Mouse (Mus musculus) neural tube, embryonic 12.5 days (tissue): ENCODE measurements at regions not wholly inside any gene's neighbourhood (a gene's known extent, or its start where the extent isn't known, plus 50 kb on each side); places are given as distances from the start of the nearest gene placed in this dataset.

Source experiments
- ATAC-seq: fragments of 200-750 bp; cut with Nextera tagmentation; 2 replicates; pipeline ENCODE4 v1.8.0; 2017; ENCODE audit warnings: low read depth, mild to moderate bottlenecking, moderate TSS enrichment, moderate library complexity; ENCODE audit not compliant: low FRiP score
- H3K27ac ChIP-seq: fragments of 300-500 bp; sonication (generic); 2 replicates; pipeline ENCODE4 v1.5.1; 2016
- H3K27me3 ChIP-seq: fragments of 300-500 bp; sonication (generic); replicated peaks from 2 replicates; pipeline ENCODE4 v1.6.1; 2016; ENCODE audit warnings: mild to moderate bottlenecking
- H3K36me3 ChIP-seq: fragments of 300-500 bp; sonication (generic); 2 replicates; pipeline ENCODE4 v1.6.1; 2016; ENCODE audit warnings: mild to moderate bottlenecking
- H3K4me1 ChIP-seq: fragments of 300-500 bp; sonication (generic); 2 replicates; pipeline ENCODE4 v1.6.1; 2016
- H3K4me2 ChIP-seq: fragments of 300-500 bp; sonication (generic); replicated peaks from 2 replicates; pipeline ENCODE4 v1.6.1; 2016; ENCODE audit warnings: mild to moderate bottlenecking
- H3K4me3 ChIP-seq: fragments of 300-500 bp; sonication (generic); 2 replicates; pipeline ENCODE4 v1.5.1; 2016
- H3K9ac ChIP-seq: fragments of 300-500 bp; sonication (generic); 2 replicates; pipeline ENCODE4 v1.6.1; 2016; ENCODE audit warnings: mild to moderate bottlenecking
- H3K9me3 ChIP-seq: fragments of 300-500 bp; sonication (generic); 2 replicates; pipeline ENCODE4 v1.6.1; 2016; ENCODE audit warnings: mild to moderate bottlenecking
- WGBS: fragments of 180-500 bp; shearing (Covaris S2); methylation state at CpG from one replicate; pipeline ENCODE4 v1.1.7; 2016; 5-methylcytosine and 5-hydroxymethylcytosine counted together

DNA sequence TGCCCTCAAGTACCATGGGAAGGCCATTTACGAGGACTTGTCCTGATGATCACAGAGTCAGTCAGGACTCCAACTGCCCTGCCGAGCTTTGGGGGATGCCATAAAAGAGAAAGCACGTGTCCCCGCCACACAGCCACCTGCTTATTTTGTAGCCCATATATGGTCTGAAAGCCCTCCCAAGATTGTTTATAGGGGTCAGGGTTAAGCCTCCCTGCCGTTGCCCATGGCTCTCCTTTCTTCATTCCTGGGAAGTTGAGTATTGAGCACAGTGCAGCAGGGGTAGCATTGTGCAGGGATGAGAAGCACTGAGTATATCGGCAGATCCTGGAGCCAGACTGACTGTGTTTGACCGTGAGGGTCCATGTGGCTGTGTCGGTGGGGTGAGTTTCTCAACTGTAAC lies 76.4 kb downstream of the Ackr3 start:
- 35% methylated on average over 8 of the region's 8 CpGs for WGBS
- no peaks in the 10 kb centered on the region for H3K36me3 ChIP-seq
- H3K27me3 ChIP-seq = no peaks in the 10 kb centered on the region; the same call in 1 of the 2 replicates
- ATAC-seq = no peak
- peaks cover 24% of the 10 kb centered on the region for H3K4me1 ChIP-seq
- H3K9me3 ChIP-seq = no peaks in the 10 kb centered on the region
- H3K4me3 ChIP-seq = no peak overlapping the region
- no peak overlapping the region for H3K9ac ChIP-seq
- H3K27ac ChIP-seq = no peak overlapping the region
- no peak overlapping the region for H3K4me2 ChIP-seq

DNA sequence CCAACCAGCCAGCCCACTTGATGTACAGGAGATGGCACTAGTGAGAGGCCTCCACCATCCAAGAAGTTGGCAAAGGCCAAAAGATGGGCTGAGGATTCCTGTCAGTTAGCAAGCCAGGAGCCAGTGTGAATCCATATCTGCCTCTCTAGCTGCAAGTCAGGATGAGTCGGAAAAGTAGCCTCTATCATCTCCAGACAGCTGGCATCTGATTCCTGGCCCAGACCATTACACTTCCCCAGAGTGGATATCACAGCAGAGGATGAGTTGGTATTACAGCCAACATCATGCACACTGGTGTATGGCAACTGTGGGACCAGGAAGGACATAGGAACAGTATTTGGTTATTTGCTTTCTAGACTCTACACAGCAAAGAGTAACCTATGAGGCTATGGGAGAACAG lies 77.5 kb downstream of the Ackr3 start:
- ATAC-seq = no peak
- WGBS = 100% methylated on average over 1 of the region's 1 CpGs
- Histone ChIP-seq H3K4me2 (no peak overlapping the region), H3K9ac (no peak overlapping the region), H3K27ac (no peak overlapping the region), H3K27me3 (no peaks in the 10 kb centered on the region), H3K4me3 (no peak overlapping the region), H3K36me3 (no peaks in the 10 kb centered on the region), H3K4me1 (peaks cover 30% of the 10 kb centered on the region), H3K9me3 (no peaks in the 10 kb centered on the region)

DNA sequence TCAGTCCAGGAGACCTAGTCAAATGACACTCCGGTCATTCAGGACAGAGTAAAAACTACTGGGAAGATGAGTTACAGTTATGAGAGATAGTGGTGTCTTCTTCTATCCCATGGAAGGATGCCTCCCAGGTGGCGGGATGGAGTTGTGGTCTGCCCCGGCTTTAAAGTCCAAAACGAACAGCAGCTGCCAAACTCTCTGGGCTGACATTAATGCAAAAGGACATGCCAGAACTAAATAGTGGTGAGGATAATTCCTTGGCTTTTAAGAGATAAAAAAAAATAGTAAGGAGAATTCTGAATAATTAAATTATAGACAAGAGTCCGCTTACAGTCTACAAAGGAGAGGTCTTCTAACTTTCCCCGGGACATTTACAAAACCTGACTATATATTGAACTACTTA lies 78.2 kb downstream of the Ackr3 start:
- Histone ChIP-seq H3K27me3 (no peaks in the 10 kb centered on the region), H3K36me3 (no peaks in the 10 kb centered on the region), H3K27ac (no peak overlapping the region), H3K4me2 (no peak overlapping the region), H3K9ac (no peak overlapping the region), H3K9me3 (no peaks in the 10 kb centered on the region), H3K4me1 (peaks cover 30% of the 10 kb centered on the region), H3K4me3 (no peak overlapping the region)
- ATAC-seq = no peak
- 93% methylated on average over 6 of the region's 6 CpGs for WGBS

DNA sequence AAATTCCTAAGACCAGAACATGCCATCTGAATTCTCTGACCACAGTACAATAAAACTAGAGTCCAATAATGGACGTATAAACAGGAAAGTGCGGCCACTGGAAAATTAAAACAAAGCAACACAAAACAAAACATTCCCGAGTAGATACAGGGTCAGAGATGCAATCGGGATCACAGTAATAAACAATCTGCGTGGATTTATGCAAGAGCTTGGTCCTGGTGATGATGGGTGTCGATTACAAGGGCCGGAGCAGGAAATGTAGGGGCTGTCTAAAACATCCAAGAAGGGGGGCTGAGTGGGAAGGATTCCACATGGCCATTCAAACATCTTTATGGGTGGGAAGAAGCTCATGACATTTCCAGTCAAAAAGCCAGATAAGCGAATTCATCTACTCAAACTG lies 78.6 kb downstream of the Ackr3 start:
- Histone ChIP-seq H3K4me1 (peaks cover 28% of the 10 kb centered on the region), H3K4me3 (no peak overlapping the region), H3K27ac (no peak overlapping the region), H3K4me2 (no peak overlapping the region), H3K27me3 (no peaks in the 10 kb centered on the region), H3K9ac (no peak overlapping the region), H3K36me3 (no peaks in the 10 kb centered on the region), H3K9me3 (no peaks in the 10 kb centered on the region)
- no peak for ATAC-seq
- 88% methylated on average over 8 of the region's 8 CpGs for WGBS

DNA sequence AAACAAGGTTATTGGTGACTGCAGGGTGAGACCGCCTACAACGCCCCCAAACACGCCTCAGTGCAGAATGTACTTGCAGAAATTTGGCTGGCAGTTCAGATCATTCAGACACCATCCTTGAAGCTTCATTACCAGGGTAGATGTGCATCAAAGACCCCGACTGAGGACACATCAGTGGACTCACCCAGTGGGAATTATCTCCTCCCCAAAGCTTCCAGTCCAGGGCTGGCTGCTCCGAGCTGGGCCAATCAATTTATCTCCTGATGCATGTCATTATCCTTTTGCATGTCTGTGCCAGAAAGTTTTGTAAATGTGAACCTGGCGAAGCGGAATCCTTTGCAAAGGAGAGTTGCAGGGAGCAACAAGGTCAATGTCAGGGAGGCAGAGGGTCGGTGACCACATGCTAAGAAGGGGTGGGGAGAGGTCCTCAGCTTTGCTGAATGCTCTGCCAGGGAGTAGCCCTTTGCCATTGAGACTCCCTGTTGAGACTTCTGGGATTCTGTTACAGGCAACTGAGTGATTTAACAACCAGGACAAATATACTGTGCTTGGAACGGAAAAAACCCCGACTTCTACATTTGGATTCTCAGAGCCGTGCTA lies 79.5 kb downstream of the Ackr3 start:
- no peak overlapping the region for H3K27ac ChIP-seq
- peaks cover 26% of the 10 kb centered on the region for H3K4me1 ChIP-seq
- H3K27me3 ChIP-seq = no peaks in the 10 kb centered on the region
- ATAC-seq = no peak
- H3K4me2 ChIP-seq = no peak overlapping the region
- 40% methylated on average over 11 of the region's 11 CpGs for WGBS
- H3K4me3 ChIP-seq = no peak overlapping the region
- H3K36me3 ChIP-seq = no peaks in the 10 kb centered on the region
- no peaks in the 10 kb centered on the region for H3K9me3 ChIP-seq
- H3K9ac ChIP-seq = no peak overlapping the region

DNA sequence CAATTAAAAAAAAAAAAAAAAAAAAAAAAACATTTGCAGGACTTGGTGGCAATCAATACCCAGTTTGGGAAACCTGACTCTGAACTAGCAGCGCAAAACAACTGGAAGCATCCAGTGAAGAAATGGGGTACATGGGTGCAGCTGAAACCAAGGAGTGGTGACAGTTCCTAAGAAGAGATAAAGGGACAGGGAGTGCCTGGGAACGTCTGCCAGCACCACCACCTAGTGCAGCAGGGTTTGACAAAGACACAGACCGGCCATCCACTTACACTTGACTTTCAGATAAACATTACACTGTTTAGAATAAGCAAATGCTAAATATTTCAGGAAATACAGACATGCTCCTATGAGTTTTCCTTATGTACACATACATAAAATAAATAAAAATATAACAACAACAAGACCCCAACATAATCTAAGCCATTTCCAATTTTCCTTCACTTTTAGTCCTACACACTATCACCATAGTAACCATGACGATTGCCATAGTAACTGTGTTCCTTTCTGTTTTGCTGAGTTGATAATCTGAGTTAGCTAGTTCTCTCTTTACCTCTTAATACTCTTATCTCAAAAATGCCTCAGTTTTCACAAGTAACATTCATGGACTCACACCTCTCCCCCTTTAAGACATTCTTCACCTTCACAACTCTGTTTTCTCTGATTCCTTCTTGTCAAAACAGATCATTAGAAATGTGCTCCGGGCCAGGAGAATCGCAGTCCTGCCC lies 80.3 kb downstream of the Ackr3 start:
- Histone ChIP-seq H3K9ac (no peak overlapping the region), H3K4me1 (peaks cover 26% of the 10 kb centered on the region), H3K27ac (no peak overlapping the region), H3K36me3 (no peaks in the 10 kb centered on the region), H3K4me3 (no peak overlapping the region), H3K27me3 (no peaks in the 10 kb centered on the region), H3K9me3 (no peaks in the 10 kb centered on the region), H3K4me2 (no peak overlapping the region)
- ATAC-seq = no peak
- WGBS = 73% methylated on average over 6 of the region's 6 CpGs

DNA sequence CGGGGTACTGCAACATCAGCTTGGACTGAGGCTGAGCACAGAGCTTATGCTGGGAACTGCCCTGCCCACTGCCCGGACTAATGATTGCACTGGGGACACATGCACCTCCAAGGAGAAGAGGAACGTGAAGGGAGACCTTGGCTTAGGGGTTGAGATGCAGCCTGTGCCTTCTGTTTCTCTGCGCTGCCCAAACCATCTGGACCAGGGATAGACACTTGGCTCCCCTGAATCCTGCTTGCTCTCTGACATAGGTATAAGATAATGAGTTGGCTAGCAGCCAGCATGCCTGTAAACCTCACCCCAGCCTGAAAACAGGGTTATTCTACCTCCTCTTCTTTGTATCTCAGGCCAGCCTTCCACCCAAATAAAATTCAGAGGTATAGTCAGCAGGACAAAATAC lies 81.5 kb downstream of the Ackr3 start:
- ATAC-seq = no peak
- 66% methylated on average over 4 of the region's 4 CpGs for WGBS
- H3K9ac ChIP-seq = no peak overlapping the region
- H3K4me1 ChIP-seq = peaks cover 29% of the 10 kb centered on the region
- H3K4me2 ChIP-seq = no peak overlapping the region
- H3K36me3 ChIP-seq = no peaks in the 10 kb centered on the region
- no peaks in the 10 kb centered on the region for H3K27me3 ChIP-seq
- H3K4me3 ChIP-seq = no peak overlapping the region
- no peak overlapping the region for H3K27ac ChIP-seq
- H3K9me3 ChIP-seq = no peaks in the 10 kb centered on the region

DNA sequence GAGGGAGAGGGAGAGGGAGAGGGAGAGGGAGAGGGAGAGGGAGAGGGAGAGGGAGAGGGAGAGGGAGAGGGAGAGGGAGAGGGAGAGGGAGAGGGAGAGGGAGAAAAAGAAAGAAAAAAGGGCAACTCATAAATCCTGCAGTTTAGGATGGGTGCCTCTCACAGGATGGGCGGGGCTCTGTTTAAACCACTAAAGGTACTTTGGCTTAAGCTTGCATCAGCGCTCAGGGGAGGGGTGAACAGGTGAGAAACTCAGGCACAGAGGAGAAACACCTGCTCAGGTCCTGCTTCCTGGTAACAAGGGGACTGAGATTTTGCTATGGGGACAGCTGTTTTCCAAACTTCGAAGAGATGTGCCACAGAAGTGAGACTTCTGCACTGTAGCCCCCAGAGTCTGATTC lies 83.5 kb downstream of the Ackr3 start:
- Histone ChIP-seq H3K27me3 (no peaks in the 10 kb centered on the region), H3K27ac (no peak overlapping the region), H3K9ac (no peak overlapping the region), H3K4me2 (no peak overlapping the region), H3K4me1 (peaks cover 35% of the 10 kb centered on the region), H3K4me3 (no peak overlapping the region), H3K9me3 (no peaks in the 10 kb centered on the region), H3K36me3 (no peaks in the 10 kb centered on the region)
- WGBS = 77% methylated on average over 3 of the region's 3 CpGs
- ATAC-seq = no peak

DNA sequence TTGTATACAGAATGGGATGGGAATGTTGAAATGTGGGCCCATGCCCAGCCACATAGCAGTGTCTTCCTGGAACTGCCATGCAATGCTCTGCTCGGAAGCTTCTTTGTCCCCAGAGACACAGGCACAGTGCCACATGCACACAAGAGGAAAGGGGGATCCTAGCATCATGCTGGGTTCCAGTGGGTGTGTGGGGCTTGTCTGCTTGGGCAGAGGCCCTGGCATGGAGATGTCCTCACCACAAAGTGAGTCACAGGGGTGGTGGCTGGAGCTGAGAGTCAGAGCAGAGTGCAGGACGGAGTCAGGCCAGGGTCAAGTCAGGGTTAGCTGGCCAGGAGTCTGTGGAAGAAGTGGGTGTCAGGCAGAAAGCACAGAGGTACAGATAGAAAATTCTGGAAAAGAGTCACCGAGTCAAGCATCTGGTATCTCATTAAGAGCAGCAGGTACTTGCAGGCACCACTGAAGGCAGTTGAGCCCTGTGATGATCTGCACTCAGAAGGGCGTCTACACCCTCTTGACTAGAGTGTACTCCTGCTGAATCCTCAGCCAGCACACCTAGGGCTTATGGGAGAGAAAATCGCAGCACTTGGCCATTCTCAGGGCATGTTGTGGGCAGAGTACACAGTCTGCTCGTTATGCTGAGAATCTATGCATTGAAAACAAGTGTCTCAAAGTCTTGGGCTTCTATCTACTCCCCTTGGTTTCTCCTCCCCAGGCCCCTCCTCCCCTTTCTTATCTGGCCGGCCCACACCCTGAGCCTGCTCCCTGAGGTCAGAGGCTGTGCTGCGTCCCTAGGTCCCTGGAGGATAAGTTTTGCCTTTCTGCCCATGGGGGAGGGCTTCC lies 85.3 kb downstream of the Ackr3 start:
- WGBS = 56% methylated on average over 8 of the region's 8 CpGs
- Histone ChIP-seq H3K27me3 (no peaks in the 10 kb centered on the region), H3K4me3 (no peak overlapping the region), H3K27ac (peak overlapping the region; percentile 8; the same call in 1 of the 2 replicates), H3K9me3 (no peaks in the 10 kb centered on the region), H3K4me1 (peaks cover 28% of the 10 kb centered on the region), H3K36me3 (no peaks in the 10 kb centered on the region), H3K4me2 (no peak overlapping the region), H3K9ac (no peak overlapping the region)
- ATAC-seq = peak; percentile 27; the same call in 1 of the 2 replicates

DNA sequence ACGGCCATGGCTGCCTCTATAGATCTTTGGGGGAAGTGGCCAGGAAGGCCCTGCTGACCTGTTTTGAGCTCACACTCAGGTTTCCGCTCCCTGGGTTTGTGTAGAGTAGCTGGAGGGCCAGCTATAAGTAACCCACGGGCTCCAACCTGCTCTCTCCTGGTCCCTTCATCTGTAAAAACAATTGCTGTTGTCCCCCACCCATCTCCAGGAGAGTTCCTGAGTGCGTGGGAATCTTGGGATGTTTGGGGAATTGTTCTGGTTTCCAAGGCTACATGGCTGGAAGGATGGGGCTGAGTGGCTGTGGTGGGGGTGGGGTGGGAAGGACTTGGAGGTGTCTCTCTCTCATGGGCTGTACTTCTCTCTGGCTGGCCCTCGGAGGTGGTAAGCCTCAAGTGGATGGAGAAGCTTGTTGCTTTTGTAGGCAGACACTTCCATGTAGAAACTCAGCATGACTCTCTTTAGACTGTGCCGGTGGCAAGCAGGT lies 86.0 kb downstream of the Ackr3 start:
- WGBS = 23% methylated on average over 6 of the region's 6 CpGs
- peak; percentile 53 for ATAC-seq
- no peaks in the 10 kb centered on the region for H3K36me3 ChIP-seq
- H3K27ac ChIP-seq = no peak overlapping the region
- no peaks in the 10 kb centered on the region for H3K27me3 ChIP-seq
- no peak overlapping the region for H3K9ac ChIP-seq
- no peaks in the 10 kb centered on the region for H3K9me3 ChIP-seq
- H3K4me2 ChIP-seq = 0 out of 2 replicates have a peak overlapping the region, but pooled peaks have one; percentile 4
- no peak overlapping the region for H3K4me3 ChIP-seq
- peaks cover 25% of the 10 kb centered on the region for H3K4me1 ChIP-seq

DNA sequence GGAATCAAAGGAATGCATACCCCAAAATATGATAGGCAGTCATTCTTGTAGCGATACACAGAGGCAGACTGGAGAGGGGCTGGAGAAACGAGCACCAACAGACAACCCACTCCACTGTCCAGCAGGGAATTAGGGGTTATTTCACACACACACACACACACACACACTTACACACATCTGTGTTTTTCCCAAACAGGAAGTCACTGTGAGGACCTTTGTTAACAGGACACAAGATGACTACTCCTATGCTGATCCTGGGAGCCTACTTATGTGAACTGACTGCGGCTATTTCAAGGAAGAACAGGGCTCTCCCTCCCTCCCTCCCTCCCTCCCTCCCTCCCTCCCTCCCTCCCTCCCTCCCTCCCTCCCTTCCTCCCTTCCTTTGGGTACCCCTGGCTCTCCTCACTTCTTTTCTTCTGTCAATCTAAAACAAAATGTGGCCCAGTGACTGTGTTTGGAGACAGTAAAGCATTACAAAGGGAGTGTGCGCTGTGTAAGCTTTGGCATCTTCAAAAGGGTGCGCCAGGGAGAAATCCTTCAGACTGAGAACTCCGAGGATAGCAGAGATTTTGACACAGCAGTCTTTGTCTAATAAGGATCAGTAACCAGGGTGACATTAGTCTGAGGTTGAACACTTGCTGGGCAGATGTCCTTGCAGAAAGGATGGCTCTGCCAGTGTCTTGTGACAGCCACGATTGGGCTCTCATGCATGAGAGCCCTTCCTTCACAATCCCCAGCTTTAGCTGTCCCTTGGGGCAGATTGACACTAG lies 86.8 kb downstream of the Ackr3 start:
- 35% methylated on average over 7 of the region's 7 CpGs for WGBS
- Histone ChIP-seq H3K36me3 (no peaks in the 10 kb centered on the region), H3K4me3 (no peak overlapping the region), H3K9me3 (no peaks in the 10 kb centered on the region), H3K4me2 (0 out of 2 replicates have a peak overlapping the region, but pooled peaks have one; percentile 4), H3K27ac (no peak overlapping the region), H3K4me1 (peaks cover 17% of the 10 kb centered on the region), H3K27me3 (no peaks in the 10 kb centered on the region), H3K9ac (no peak overlapping the region)
- ATAC-seq = peak; percentile 57; the same call in 1 of the 2 replicates

DNA sequence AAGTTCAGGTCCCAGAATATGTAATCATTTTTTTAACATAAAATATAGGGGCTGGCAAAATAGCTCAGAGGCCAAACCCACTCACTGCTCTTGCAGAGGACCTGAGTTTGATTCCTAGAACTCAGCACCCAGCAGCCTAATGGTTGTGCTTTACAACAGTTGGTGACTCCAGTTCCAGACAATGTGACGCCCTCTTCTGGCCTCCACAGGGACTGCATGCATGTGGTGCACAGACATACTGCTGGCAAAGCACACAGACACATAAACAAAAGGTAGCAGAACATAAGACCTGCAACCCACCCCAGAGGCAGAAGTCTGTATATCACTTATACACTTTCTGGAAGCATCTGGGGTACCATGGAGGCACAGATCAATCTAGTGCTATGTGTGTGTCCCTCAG lies 87.5 kb downstream of the Ackr3 start:
- H3K9ac ChIP-seq = no peak overlapping the region
- no peaks in the 10 kb centered on the region for H3K9me3 ChIP-seq
- peaks cover 16% of the 10 kb centered on the region for H3K4me1 ChIP-seq
- 87% methylated on average over 1 of the region's 1 CpGs for WGBS
- no peaks in the 10 kb centered on the region for H3K36me3 ChIP-seq
- H3K27ac ChIP-seq = no peak overlapping the region
- no peak overlapping the region for H3K4me2 ChIP-seq
- ATAC-seq = no peak
- H3K27me3 ChIP-seq = no peaks in the 10 kb centered on the region
- H3K4me3 ChIP-seq = no peak overlapping the region
